Mouse (Mus musculus): ENCODE data around the gene Egflam.

The Egflam gene

GRCm38 (mm10) chr15:7397818-7398608, at the start of gene Egflam:
Gene Egflam, minus strand, starts transcription at chr15:7398395.
- no peak for DNase-seq

GRCm38 (mm10) chr15:7443396-7444315, 45.5 kb upstream of the Egflam start:
- DNase-seq, result no peak

GRCm38 (mm10) chr15:7442148-7443100, 44.2 kb upstream of the Egflam start:
- no peak for DNase-seq

GRCm38 (mm10) chr15:7424282-7424681, 26.1 kb upstream of the Egflam start:
- no peak for DNase-seq

GRCm38 (mm10) chr15:7404521-7404920, 6.3 kb upstream of the Egflam start:
- no peak for DNase-seq

GRCm38 (mm10) chr15:7398609-7399540, 680 bp upstream of the Egflam start:
- no peak for DNase-seq

- no peak for DNase-seq
These were observed 763 bp downstream of the Egflam start for GRCm38 (mm10) chr15:7397446-7397817.

GRCm38 (mm10) chr15:7383349-7383748, 14.8 kb downstream of the Egflam start:
- no peak for DNase-seq

- no peak for DNase-seq
These were observed 15.7 kb downstream of the Egflam start for GRCm38 (mm10) chr15:7382457-7382856.

- no peak for DNase-seq
These were observed 45.6 kb downstream of the Egflam start for GRCm38 (mm10) chr15:7352635-7353051.

GRCm38 (mm10) chr15:7340703-7341309, 57.4 kb downstream of the Egflam start:
- DNase-seq, result no peak

- no peak for DNase-seq
These were observed 63.5 kb downstream of the Egflam start for GRCm38 (mm10) chr15:7334517-7335298.

- DNase-seq, result no peak
These were observed 65.3 kb downstream of the Egflam start for GRCm38 (mm10) chr15:7332875-7333274.

GRCm38 (mm10) chr15:7322599-7323311, 75.4 kb downstream of the Egflam start:
- DNase-seq, result no peak

- no peak for DNase-seq
These were observed 77.3 kb downstream of the Egflam start for GRCm38 (mm10) chr15:7320901-7321300.

- DNase-seq, result no peak
These were observed 82.7 kb downstream of the Egflam start for GRCm38 (mm10) chr15:7315539-7315938.

- no peak for DNase-seq
These were observed 89.5 kb downstream of the Egflam start for GRCm38 (mm10) chr15:7308711-7309110.

GRCm38 (mm10) chr15:7299892-7300291, 98.3 kb downstream of the Egflam start:
- DNase-seq, result no peak

- no peak for DNase-seq
These were observed 103.0 kb downstream of the Egflam start for GRCm38 (mm10) chr15:7295199-7295598.

- no peak for DNase-seq
These were observed 105.3 kb downstream of the Egflam start for GRCm38 (mm10) chr15:7292854-7293253.
